Mouse (Mus musculus) frontal cortex, postnatal 25 days (tissue): ENCODE data around the gene Mdk.

Experiments
- DNase-seq, 2 experiments: peaks; one replicate each; pipeline ENCODE4 v3.0.0; 2022; ENCODE audit warnings: low spot score in 2 of 2

Mdk gene

GRCm38 (mm10) chr2:91932160-91932711, at the start of gene Mdk:
Gene Mdk (minus strand): TSS chr2:91932297.
- DNase-seq: no peak

- no peak for DNase-seq
Measured at GRCm38 (mm10) chr2:91980830-91981229, 48.7 kb upstream of the Mdk start.

GRCm38 (mm10) chr2:91980245-91980644, 48.1 kb upstream of the Mdk start:
- DNase-seq: no peak

GRCm38 (mm10) chr2:91978547-91978946, 46.5 kb upstream of the Mdk start:
- no peak for DNase-seq

- no peak for DNase-seq
Measured at GRCm38 (mm10) chr2:91977960-91978359, 45.9 kb upstream of the Mdk start.

- no peak for DNase-seq
Measured at GRCm38 (mm10) chr2:91975581-91976541, 43.8 kb upstream of the Mdk start, which contains the start of gene Dgkz. Gene Dgkz (minus strand): TSS chr2:91975864.

GRCm38 (mm10) chr2:91973416-91974135, 41.5 kb upstream of the Mdk start:
- DNase-seq: no peak

GRCm38 (mm10) chr2:91972121-91972566, 40.0 kb upstream of the Mdk start:
- no peak for DNase-seq

- no peak for DNase-seq
Measured at GRCm38 (mm10) chr2:91971231-91972097, 39.4 kb upstream of the Mdk start.

- no peak for DNase-seq
Measured at GRCm38 (mm10) chr2:91967962-91968361, 35.9 kb upstream of the Mdk start.

- DNase-seq: no peak
Measured at GRCm38 (mm10) chr2:91966367-91966766, 34.3 kb upstream of the Mdk start.

GRCm38 (mm10) chr2:91965417-91965816, 33.3 kb upstream of the Mdk start:
- no peak for DNase-seq

- DNase-seq: no peak
Measured at GRCm38 (mm10) chr2:91964610-91965204, 32.6 kb upstream of the Mdk start.

- DNase-seq: peak; percentile 89 to 90
Measured at GRCm38 (mm10) chr2:91963443-91963932, 31.4 kb upstream of the Mdk start.

GRCm38 (mm10) chr2:91962864-91963401, 30.8 kb upstream of the Mdk start:
- no peak for DNase-seq

GRCm38 (mm10) chr2:91961901-91962761, 30.0 kb upstream of the Mdk start:
- DNase-seq: no peak

GRCm38 (mm10) chr2:91960459-91960858, 28.4 kb upstream of the Mdk start:
- no peak for DNase-seq

GRCm38 (mm10) chr2:91959544-91960410, 27.7 kb upstream of the Mdk start:
- no peak for DNase-seq
